Mouse (Mus musculus) midbrain, embryonic 14.5 days (tissue): ENCODE results near the gene Fam169b. TPM values are rescaled to one million over a fixed set of nuclear protein-coding genes. Genes with fewer than 3 reads are reported as not detected.

Experiments used
- ATAC-seq: fragments of 200-750 bp; cut with Nextera tagmentation; 2 replicates; pipeline ENCODE4 v1.8.0; 2017; ENCODE audit warnings: moderate number of reproducible peaks, moderate library complexity; ENCODE audit not compliant: low FRiP score, low TSS enrichment
- DNase-seq: peaks from one replicate; pipeline ENCODE4 v3.0.0-alpha.2; 2015
- H3K27ac ChIP-seq: fragments of 300-500 bp; sonication (generic); replicated peaks from 2 replicates; pipeline ENCODE4 v1.5.1; 2014; ENCODE audit warnings: mild to moderate bottlenecking, low read depth, low read length, moderate library complexity
- H3K27me3 ChIP-seq: fragments of 300-500 bp; sonication (generic); 2 replicates; pipeline ENCODE4 v1.6.1; 2014; ENCODE audit warnings: low read length, control low read depth, mixed read lengths; ENCODE audit not compliant: control insufficient read depth, insufficient read depth
- H3K36me3 ChIP-seq: fragments of 300-500 bp; sonication (generic); 2 replicates; pipeline ENCODE4 v1.6.1; 2014; ENCODE audit warnings: low read length, control low read depth; ENCODE audit not compliant: control insufficient read depth, insufficient read depth
- H3K4me1 ChIP-seq: fragments of 300-500 bp; sonication (generic); 2 replicates; pipeline ENCODE4 v1.6.1; 2014; ENCODE audit warnings: mild to moderate bottlenecking, antibody characterized with exemption, low read length, control low read depth; ENCODE audit not compliant: control insufficient read depth, insufficient read depth
- H3K4me2 ChIP-seq: fragments of 300-500 bp; sonication (generic); 2 replicates; pipeline ENCODE4 v1.6.1; 2014; ENCODE audit warnings: mild to moderate bottlenecking, low read length, moderate library complexity
- H3K4me3 ChIP-seq: fragments of 300-500 bp; sonication (generic); replicated peaks from 2 replicates; pipeline ENCODE4 v1.5.1; 2014; ENCODE audit warnings: low read depth, low read length
- H3K9ac ChIP-seq: fragments of 300-500 bp; sonication (generic); replicated peaks from 2 replicates; pipeline ENCODE4 v1.6.1; 2014; ENCODE audit warnings: mild to moderate bottlenecking, low read length, moderate library complexity
- H3K9me3 ChIP-seq: fragments of 300-500 bp; sonication (generic); 2 replicates; pipeline ENCODE4 v1.6.1; 2016; ENCODE audit warnings: low read length, control low read depth, mixed read lengths; ENCODE audit not compliant: control insufficient read depth
- WGBS: fragments of 180-500 bp; shearing (Covaris S2); extraction: QIAGEN DNeasy Blood & Tissue Kit; methylation state at CpG from one replicate; pipeline ENCODE4 v1.1.7; 2014; 5-methylcytosine and 5-hydroxymethylcytosine counted together
- polyA plus RNA-seq: library from polyadenylated mRNA; unstranded; fragments of >200 nt; fragmentation: Nextera tagmentation; extraction: Ambion mirVana; gene quantifications from 2 replicates; pipeline ENCODE4 v1.2.1, GENCODE M21; 2014

The Fam169b gene
- polyA plus RNA-seq, 1 experiment from 2014 or later: 0.08 TPM

DNA sequence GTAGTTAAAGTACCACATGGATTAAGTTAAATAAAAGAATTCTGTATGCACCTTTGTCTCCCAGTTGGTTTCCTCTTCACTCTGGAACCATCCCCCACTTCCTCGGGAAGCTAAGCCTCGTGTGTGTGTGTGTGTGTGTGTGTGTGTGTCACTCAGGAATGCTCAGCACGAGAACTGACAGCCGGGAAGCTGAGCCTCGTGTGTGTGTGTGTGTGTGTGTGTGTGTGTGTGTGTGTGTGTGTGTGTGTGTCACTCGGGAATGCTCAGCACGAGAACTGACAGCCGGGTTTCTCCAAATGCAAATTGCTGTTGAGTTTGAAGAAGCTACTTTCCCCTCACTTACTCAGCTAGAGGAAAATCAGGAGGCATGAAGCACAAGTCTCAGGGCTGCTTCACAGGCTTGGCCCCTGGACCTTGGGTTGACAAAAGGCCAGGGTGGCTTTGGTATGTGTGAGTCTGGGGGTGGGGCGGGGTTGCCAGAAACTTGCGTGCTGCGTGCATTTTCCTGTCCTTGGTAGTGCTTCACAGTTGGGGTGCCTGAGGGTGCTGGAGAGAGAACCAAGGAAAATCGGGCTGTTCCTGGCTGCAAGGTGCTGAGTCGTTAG lies 39.9 kb upstream of the Fam169b start:
- Histone ChIP-seq H3K4me2 (no peak overlapping the region), H3K4me1 (0 out of 2 replicates have a peak, but pooled peaks cover 11% of the 10 kb centered on the region)
- peak; percentile 60; the same call in 1 of the 2 replicates for ATAC-seq

GRCm38 (mm10) chr7:68236817-68237216 lies 36.8 kb upstream of the Fam169b start:
- Histone ChIP-seq H3K4me1 (0 out of 2 replicates have a peak, but pooled peaks cover 11% of the 10 kb centered on the region), H3K4me3 (no peak overlapping the region), H3K27ac (no peak overlapping the region), H3K4me2 (no peak overlapping the region), H3K36me3 (peaks cover under 1% of the 10 kb centered on the region; the same call in 1 of the 2 replicates), H3K27me3 (no peaks in the 10 kb centered on the region), H3K9ac (no peak overlapping the region), H3K9me3 (no peaks in the 10 kb centered on the region)
- no peak for DNase-seq
- ATAC-seq: no peak
- WGBS: 80% methylated on average over 8 of the region's 8 CpGs

More for the DNA sequence above, 39.9 kb upstream of the Fam169b start:
- Histone ChIP-seq H3K27ac (no peak overlapping the region), H3K9me3 (no peaks in the 10 kb centered on the region), H3K4me3 (no peak overlapping the region), H3K27me3 (no peaks in the 10 kb centered on the region), H3K36me3 (peaks cover 22% of the 10 kb centered on the region), H3K9ac (no peak overlapping the region)
- DNase-seq: peak; percentile 75
- WGBS: 26% methylated on average over 13 of the region's 13 CpGs

DNA sequence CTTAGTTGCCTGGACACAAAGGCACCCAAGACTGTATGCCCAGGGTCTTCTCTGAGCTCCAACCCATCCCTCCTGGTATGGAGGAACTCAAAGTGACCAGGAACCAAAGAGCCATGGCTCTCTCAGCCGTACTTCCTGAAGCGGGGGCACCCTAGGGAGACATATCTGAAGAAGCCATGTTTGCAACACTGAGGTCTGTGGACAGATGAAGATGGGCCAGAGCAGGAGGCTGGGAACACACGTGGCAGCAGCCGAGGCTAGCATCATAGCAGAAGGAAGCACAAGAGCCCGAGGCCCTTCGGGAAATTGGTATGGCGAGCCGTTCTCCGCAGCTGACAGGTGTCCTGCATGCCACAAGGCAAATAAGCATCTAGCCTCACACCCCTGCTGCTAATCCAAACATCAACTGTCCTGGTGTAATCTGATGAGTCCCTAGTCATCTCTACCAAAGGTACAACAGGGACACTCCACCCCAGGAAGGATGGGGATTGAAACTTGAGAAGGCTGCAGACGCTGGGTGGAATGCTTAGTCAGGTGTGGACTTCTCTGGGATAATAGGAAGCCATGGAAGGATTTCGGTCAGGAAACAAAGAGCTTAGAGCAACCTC lies 34.3 kb upstream of the Fam169b start:
- DNase-seq (no peak), ATAC-seq (no peak)
- 70% methylated on average over 11 of the region's 11 CpGs for WGBS
- H3K9ac ChIP-seq: no peak overlapping the region
- H3K4me2 ChIP-seq: no peak overlapping the region
- no peak overlapping the region for H3K27ac ChIP-seq
- H3K9me3 ChIP-seq: no peaks in the 10 kb centered on the region
- no peaks in the 10 kb centered on the region for H3K27me3 ChIP-seq
- 0 out of 2 replicates have a peak, but pooled peaks cover 3% of the 10 kb centered on the region for H3K4me1 ChIP-seq
- H3K36me3 ChIP-seq: no peaks in the 10 kb centered on the region
- no peak overlapping the region for H3K4me3 ChIP-seq

DNA sequence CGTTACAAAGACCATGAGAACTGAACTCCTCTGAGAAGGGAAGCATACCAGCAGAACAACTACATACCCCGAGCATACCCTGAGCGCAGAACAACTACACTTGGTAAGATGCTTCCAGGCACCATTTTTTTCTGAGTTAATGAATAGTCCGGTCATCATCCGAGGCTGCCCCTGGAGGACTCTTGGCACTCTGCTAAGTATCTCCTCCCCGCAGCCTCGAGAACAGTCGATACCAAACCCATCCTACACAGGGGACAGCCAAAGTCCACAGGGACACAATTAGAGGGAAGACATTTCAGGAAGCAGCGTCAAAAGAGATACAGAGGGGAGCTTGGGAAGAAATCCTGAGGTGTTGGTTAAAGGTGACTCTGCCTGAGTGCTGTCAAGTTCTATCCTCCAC lies 32.4 kb upstream of the Fam169b start:
- Histone ChIP-seq H3K9ac (no peak overlapping the region), H3K4me3 (no peak overlapping the region), H3K27ac (no peak overlapping the region), H3K4me1 (0 out of 2 replicates have a peak, but pooled peaks cover 3% of the 10 kb centered on the region), H3K4me2 (no peak overlapping the region), H3K9me3 (no peaks in the 10 kb centered on the region), H3K27me3 (no peaks in the 10 kb centered on the region), H3K36me3 (no peaks in the 10 kb centered on the region)
- no peak for ATAC-seq
- no peak for DNase-seq
- 73% methylated on average over 9 of the region's 9 CpGs for WGBS

DNA sequence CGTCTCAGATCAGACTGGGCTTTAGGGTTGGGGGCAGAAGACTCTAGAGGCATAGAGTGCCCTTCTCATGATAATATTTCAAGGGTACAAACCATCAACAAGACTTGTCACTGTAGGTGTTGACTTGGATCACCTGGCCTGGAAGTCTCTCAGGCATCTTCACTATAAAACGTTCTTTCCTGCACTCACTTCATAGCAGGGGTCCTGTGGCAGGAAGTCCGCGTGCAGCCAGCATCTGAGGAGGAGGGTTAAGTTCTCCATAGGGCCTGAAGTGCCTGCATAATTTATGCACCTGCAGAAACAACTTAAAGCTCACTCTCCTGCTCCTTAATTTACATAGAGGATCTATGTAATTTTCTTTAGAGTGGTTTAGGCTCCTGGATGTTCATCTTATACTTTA lies 28.0 kb upstream of the Fam169b start:
- no peak for ATAC-seq
- Histone ChIP-seq H3K27ac (no peak overlapping the region), H3K36me3 (no peaks in the 10 kb centered on the region), H3K4me1 (no peaks in the 10 kb centered on the region), H3K9me3 (peaks cover 4% of the 10 kb centered on the region; the same call in 1 of the 2 replicates), H3K4me3 (no peak overlapping the region), H3K9ac (no peak overlapping the region), H3K27me3 (no peaks in the 10 kb centered on the region), H3K4me2 (no peak overlapping the region)
- DNase-seq: no peak
- 50% methylated on average over 4 of the region's 4 CpGs for WGBS

GRCm38 (mm10) chr7:68246249-68246648 lies 27.4 kb upstream of the Fam169b start:
- H3K4me3 ChIP-seq: no peak overlapping the region
- peaks cover 4% of the 10 kb centered on the region; the same call in 1 of the 2 replicates for H3K9me3 ChIP-seq
- 83% methylated on average over 8 of the region's 8 CpGs for WGBS
- ATAC-seq (no peak), DNase-seq (no peak)
- H3K27ac ChIP-seq: no peak overlapping the region
- no peak overlapping the region for H3K4me2 ChIP-seq
- H3K27me3 ChIP-seq: no peaks in the 10 kb centered on the region
- no peaks in the 10 kb centered on the region for H3K4me1 ChIP-seq
- no peak overlapping the region for H3K9ac ChIP-seq
- H3K36me3 ChIP-seq: no peaks in the 10 kb centered on the region

- no peak overlapping the region for H3K9ac ChIP-seq
- ATAC-seq: no peak
- peaks cover 4% of the 10 kb centered on the region; the same call in 1 of the 2 replicates for H3K9me3 ChIP-seq
- H3K36me3 ChIP-seq: no peaks in the 10 kb centered on the region
- WGBS: 89% methylated on average over 1 of the region's 1 CpGs
- DNase-seq: no peak
- H3K4me2 ChIP-seq: no peak overlapping the region
- no peak overlapping the region for H3K4me3 ChIP-seq
- no peak overlapping the region for H3K27ac ChIP-seq
- no peaks in the 10 kb centered on the region for H3K27me3 ChIP-seq
- no peaks in the 10 kb centered on the region for H3K4me1 ChIP-seq
Measured at GRCm38 (mm10) chr7:68250411-68250810, 23.2 kb upstream of the Fam169b start.

DNA sequence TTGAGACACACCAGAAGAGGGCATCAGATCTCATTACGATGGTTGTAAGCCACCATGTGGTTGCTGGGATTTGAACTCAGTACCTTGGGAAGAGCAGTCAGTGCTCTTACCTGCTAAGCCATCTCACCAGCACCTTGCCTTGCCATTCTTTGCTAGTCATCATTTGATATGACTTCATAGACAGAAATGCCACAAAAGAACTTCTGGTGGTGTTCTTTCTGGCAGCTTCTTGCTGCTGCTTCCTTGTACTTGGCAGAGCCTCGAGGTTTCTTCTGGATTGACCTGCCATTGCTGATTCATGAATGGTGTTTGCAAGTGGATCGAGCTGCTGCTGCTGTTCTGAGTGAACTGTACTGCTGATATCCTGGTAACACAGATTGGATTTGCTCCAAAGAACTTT lies 22.7 kb upstream of the Fam169b start:
- ATAC-seq (no peak), DNase-seq (no peak)
- Histone ChIP-seq H3K4me1 (no peaks in the 10 kb centered on the region), H3K27ac (no peak overlapping the region), H3K9ac (no peak overlapping the region), H3K4me3 (no peak overlapping the region), H3K27me3 (no peaks in the 10 kb centered on the region), H3K36me3 (no peaks in the 10 kb centered on the region), H3K9me3 (peaks cover 4% of the 10 kb centered on the region; the same call in 1 of the 2 replicates), H3K4me2 (no peak overlapping the region)
- 87% methylated on average over 3 of the region's 3 CpGs for WGBS

- no peaks in the 10 kb centered on the region for H3K9me3 ChIP-seq
- no peak overlapping the region for H3K4me3 ChIP-seq
- ATAC-seq (no peak), DNase-seq (no peak)
- no peaks in the 10 kb centered on the region for H3K4me1 ChIP-seq
- no peak overlapping the region for H3K9ac ChIP-seq
- 69% methylated on average over 2 of the region's 2 CpGs for WGBS
- H3K27ac ChIP-seq: no peak overlapping the region
- no peak overlapping the region for H3K4me2 ChIP-seq
- H3K27me3 ChIP-seq: no peaks in the 10 kb centered on the region
- no peaks in the 10 kb centered on the region for H3K36me3 ChIP-seq
Measured at GRCm38 (mm10) chr7:68257767-68258166, 15.9 kb upstream of the Fam169b start.
